Mouse (Mus musculus): ENCODE results near the gene Mertk. TPM values are rescaled to one million over a fixed set of nuclear protein-coding genes. Genes with fewer than 3 reads are reported as not detected.

The Mertk gene
- polyA plus RNA-seq, 1 experiment from 2014 or later: 0.73 TPM

- Histone ChIP-seq H3K27ac (ENCODE audit: low read length) (no peak overlapping the region), H3K4me1 (replicated peaks; ENCODE audit: control insufficient read depth, insufficient read depth, low read length) (no peaks in the 10 kb centered on the region), H3K4me2 (ENCODE audit: low read length) (no peak overlapping the region), H3K27me3 (replicated peaks; ENCODE audit: control insufficient read depth, insufficient read depth, low read length) (no peaks in the 10 kb centered on the region), H3K9ac (replicated peaks; ENCODE audit: low read depth, low read length) (no peak overlapping the region), H3K36me3 (ENCODE audit: control insufficient read depth, insufficient read depth) (peaks cover 30% of the 10 kb centered on the region), H3K9me3 (ENCODE audit: control insufficient read depth, low read length) (no peaks in the 10 kb centered on the region), H3K4me3 (replicated peaks; ENCODE audit: low read length) (no peak overlapping the region)
- WGBS: 84% methylated on average over 3 of the region's 3 CpGs
- ATAC-seq: no peak
Measured at GRCm38 (mm10) chr2:128838611-128839010, 139.9 kb downstream of the Mertk start.

GRCm38 (mm10) chr2:128839501-128839900 lies 140.7 kb downstream of the Mertk start:
- Histone ChIP-seq H3K36me3 (ENCODE audit: control insufficient read depth, insufficient read depth) (peaks cover 27% of the 10 kb centered on the region), H3K4me2 (ENCODE audit: low read length) (no peak overlapping the region), H3K9me3 (ENCODE audit: control insufficient read depth, low read length) (no peaks in the 10 kb centered on the region), H3K27me3 (replicated peaks; ENCODE audit: control insufficient read depth, insufficient read depth, low read length) (no peaks in the 10 kb centered on the region), H3K9ac (replicated peaks; ENCODE audit: low read depth, low read length) (no peak overlapping the region), H3K4me3 (replicated peaks; ENCODE audit: low read length) (no peak overlapping the region), H3K4me1 (replicated peaks; ENCODE audit: control insufficient read depth, insufficient read depth, low read length) (no peaks in the 10 kb centered on the region), H3K27ac (ENCODE audit: low read length) (no peak overlapping the region)
- 84% methylated on average over 2 of the region's 2 CpGs for WGBS
- ATAC-seq: no peak

GRCm38 (mm10) chr2:128842437-128842836 lies 143.7 kb downstream of the Mertk start:
- no peak overlapping the region for H3K27ac ChIP-seq (ENCODE audit: low read length)
- no peak overlapping the region for H3K4me2 ChIP-seq (ENCODE audit: low read length)
- no peak for ATAC-seq

GRCm38 (mm10) chr2:128850036-128850435 lies 151.3 kb downstream of the Mertk start:
- Histone ChIP-seq H3K27ac (ENCODE audit: low read length) (no peak overlapping the region), H3K36me3 (ENCODE audit: control insufficient read depth, insufficient read depth) (peaks cover 28% of the 10 kb centered on the region), H3K4me3 (replicated peaks; ENCODE audit: low read length) (no peak overlapping the region), H3K27me3 (replicated peaks; ENCODE audit: control insufficient read depth, insufficient read depth, low read length) (no peaks in the 10 kb centered on the region), H3K4me1 (replicated peaks; ENCODE audit: control insufficient read depth, insufficient read depth, low read length) (no peaks in the 10 kb centered on the region), H3K4me2 (ENCODE audit: low read length) (no peak overlapping the region), H3K9me3 (ENCODE audit: control insufficient read depth, low read length) (no peaks in the 10 kb centered on the region), H3K9ac (replicated peaks; ENCODE audit: low read depth, low read length) (no peak overlapping the region)
- 100% methylated on average over 2 of the region's 2 CpGs for WGBS
- no peak for ATAC-seq

More at GRCm38 (mm10) chr2:128842437-128842836, 143.7 kb downstream of the Mertk start:
- Histone ChIP-seq H3K4me3 (replicated peaks; ENCODE audit: low read length) (no peak overlapping the region), H3K36me3 (ENCODE audit: control insufficient read depth, insufficient read depth) (peaks cover 29% of the 10 kb centered on the region), H3K27me3 (replicated peaks; ENCODE audit: control insufficient read depth, insufficient read depth, low read length) (no peaks in the 10 kb centered on the region), H3K9me3 (ENCODE audit: control insufficient read depth, low read length) (no peaks in the 10 kb centered on the region), H3K9ac (replicated peaks; ENCODE audit: low read depth, low read length) (no peak overlapping the region), H3K4me1 (replicated peaks; ENCODE audit: control insufficient read depth, insufficient read depth, low read length) (no peaks in the 10 kb centered on the region)
- WGBS: 90% methylated on average over 8 of the region's 8 CpGs

Other genes starting within 250 kb of the Mertk start
- gene Spdye4c, start 107.7 kb upstream of the Mertk start, polyA plus RNA-seq (2015; fragmentation: Nextera tagmentation; extraction: Ambion mirVana): not detected in 2 replicates
- 59.5 and 62.2 TPM in 2 replicates for gene Anapc1, start 11.6 kb upstream of the Mertk start, polyA plus RNA-seq (2015; fragmentation: Nextera tagmentation; extraction: Ambion mirVana)
- 45.3 and 45.5 TPM in 2 replicates for gene Tmem87b, start 119.2 kb downstream of the Mertk start, polyA plus RNA-seq (2015; fragmentation: Nextera tagmentation; extraction: Ambion mirVana)
- 1.7 and 2.4 TPM in 2 replicates for gene Fbln7, start 164.0 kb downstream of the Mertk start, polyA plus RNA-seq (2015; fragmentation: Nextera tagmentation; extraction: Ambion mirVana)
- 9.6 and 13.0 TPM in 2 replicates for gene Zc3h8, start 245.1 kb downstream of the Mertk start, polyA plus RNA-seq (2015; fragmentation: Nextera tagmentation; extraction: Ambion mirVana)

All from forebrain, embryonic 16.5 days (tissue).